Comparison of ENCODE assay signal across 12 mouse cellular contexts in the genomic region with DNA sequence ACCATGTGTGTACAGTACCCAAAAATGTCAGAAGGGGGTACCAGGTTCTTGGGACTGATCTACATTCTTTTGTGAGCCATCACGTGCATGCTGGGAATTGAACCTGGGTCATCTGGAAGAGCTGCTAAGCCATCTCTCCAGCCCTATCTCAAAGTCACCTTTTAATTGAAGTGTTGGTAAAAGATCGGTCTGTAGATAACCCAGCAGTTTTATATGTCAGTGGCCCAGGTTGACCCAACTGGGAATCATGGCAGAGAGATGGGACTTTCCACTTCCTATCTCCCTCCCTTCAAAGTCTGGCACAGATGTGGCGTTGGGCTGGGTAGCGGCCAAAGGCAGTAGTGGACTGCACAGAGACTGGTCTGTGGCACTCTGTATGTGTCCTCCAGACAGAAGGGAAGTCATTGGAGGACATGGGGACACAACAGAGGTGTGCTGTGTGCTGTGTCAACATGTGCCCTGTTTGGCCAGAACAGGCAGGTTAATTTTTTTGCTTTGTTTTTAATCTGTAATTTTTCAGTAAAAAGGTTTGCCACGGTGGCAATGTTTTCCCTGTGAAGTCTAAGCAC. TPM values are rescaled to one million over a fixed set of nuclear protein-coding genes. Genes with fewer than 3 reads are reported as not detected.
DNase-seq lines count a peak whose midpoint lies in the region; ATAC-seq lines count a peak whose summit lies in the region.
"Had no signal": no experiment of that assay in that cellular context is flagged by ENCODE, and none has a peak within 500 bp of the region (broad histone marks: within the 10 kb centered on the region; RNA-seq: fewer than 3 reads in every experiment).

No protein-coding gene starts in this region.

- peak overlapping the region; percentile 54; the same call in 1 of the 2 replicates for H3K27ac ChIP-seq in hindbrain, embryonic 15.5 days (replicated peaks)
- H3K27ac ChIP-seq in hindbrain, embryonic 10.5 days = no peak overlapping the region

- no peaks in the 10 kb centered on the region for H3K36me3 ChIP-seq in hindbrain, embryonic 15.5 days
- H3K36me3 ChIP-seq in hindbrain, embryonic 10.5 days = no peaks in the 10 kb centered on the region
- H3K36me3 ChIP-seq: lung, embryonic 15.5 days; midbrain, embryonic 10.5 days had no signal

- H3K27me3 ChIP-seq in hindbrain, embryonic 15.5 days = no peaks in the 10 kb centered on the region
- H3K27me3 ChIP-seq in hindbrain, embryonic 10.5 days (ENCODE audit: insufficient read depth, poor library complexity, severe bottlenecking) = no peaks in the 10 kb centered on the region
- H3K27me3 ChIP-seq: lung, embryonic 15.5 days had no signal

- WGBS in hindbrain, embryonic 15.5 days = 88% methylated on average over 5 of the region's 5 CpGs
- WGBS in hindbrain, embryonic 10.5 days = 90% methylated on average over 5 of the region's 5 CpGs

- no peaks in the 10 kb centered on the region for H3K9me3 ChIP-seq in hindbrain, embryonic 15.5 days
- H3K9me3 ChIP-seq in hindbrain, embryonic 10.5 days = no peaks in the 10 kb centered on the region
- H3K9me3 ChIP-seq: lung, embryonic 15.5 days; midbrain, embryonic 10.5 days had no signal

- peaks cover 74% of the 10 kb centered on the region for H3K4me1 ChIP-seq in hindbrain, embryonic 15.5 days (replicated peaks)
- peaks cover 76% of the 10 kb centered on the region for H3K4me1 ChIP-seq in hindbrain, embryonic 10.5 days (replicated peaks)

- no peak overlapping the region for H3K9ac ChIP-seq in hindbrain, embryonic 15.5 days
- H3K9ac ChIP-seq: lung, embryonic 15.5 days had no signal

- no peak for ATAC-seq in hindbrain, embryonic 15.5 days (ENCODE audit: low FRiP score, low read depth)
- no peak for ATAC-seq in activated CD4-positive, CD25-positive, alpha-beta regulatory T cell, adult 4 months

- no peak overlapping the region for H3K4me3 ChIP-seq in hindbrain, embryonic 15.5 days
- no peak overlapping the region for H3K4me3 ChIP-seq in hindbrain, embryonic 10.5 days
- H3K4me3 ChIP-seq: lung, embryonic 15.5 days; midbrain, embryonic 10.5 days had no signal

- no peak overlapping the region for H3K4me2 ChIP-seq in hindbrain, embryonic 15.5 days
- H3K4me2 ChIP-seq: lung, embryonic 15.5 days had no signal

- peak; percentile 50 for DNase-seq in adrenal gland, postnatal 10 days
- no peak for DNase-seq in adrenal gland, adult 18-20 months (ENCODE audit: low spot score in 2 of 2)
- DNase-seq in hindbrain, embryonic 10.5 days (ENCODE audit: low spot score) = no peak
- peak; percentile 72 for DNase-seq in brain, adult 2 months (ENCODE audit: low read depth, low spot score)
- DNase-seq in heart, postnatal 36 days = peak; percentile 51 to 60
- no peak for DNase-seq in cerebellum, postnatal 36 days
- DNase-seq: kidney, adult 9 months; layer of hippocampus, postnatal 36 days had no signal

- intact Hi-C loops in heart, postnatal 36 days (cut with DNase I) = loop anchor here (5.0 kb wide), 1 partner anchor 36 kb away; no protein-coding TSS in a partner anchor

RNA-seq across cellular contexts. Expression of a gene that starts 38.5 kb away (rescaled TPM):
- 100 to 1,000 TPM; 247 to 382 TPM for total RNA-seq in adrenal gland, postnatal 10 days (2021)
- 1,000 to 10,000 TPM; 1,132 to 1,460 TPM for total RNA-seq in adrenal gland, adult 18-20 months (2021)
- polyA plus RNA-seq in hindbrain, embryonic 15.5 days (2015; fragmentation: Nextera tagmentation; extraction: Ambion mirVana) = 18.9 and 19.8 TPM in 2 replicates
- 8.0 and 10.1 TPM in 2 replicates for polyA plus RNA-seq in hindbrain, embryonic 10.5 days (2016; fragmentation: Nextera tagmentation; extraction: Ambion mirVana)
- total RNA-seq in heart, postnatal 36 days (2021) = 10 to 100 TPM; 29.7 to 37.5 TPM
- 10 to 100 TPM; 16.9 to 27.7 TPM for polyA plus RNA-seq in activated CD4-positive, CD25-positive, alpha-beta regulatory T cell, adult 4 months (2017; shearing (Covaris generic))

Comparison
In these comparisons a context has a peak if more than half of its experiments do, and no peak if none do; other contexts are left out.
1. DNase-seq: peak in adrenal gland, postnatal 10 days (single experiment), brain, adult 2 months (single experiment) and heart, postnatal 36 days (2 of 2); none in adrenal gland, adult 18-20 months (0 of 2), hindbrain, embryonic 10.5 days (single experiment) and cerebellum, postnatal 36 days (0 of 2).
2. RNA of a gene that starts 38.5 kb away (total RNA-seq): 1,132 to 1,460 TPM in adrenal gland, adult 18-20 months and 247 to 382 TPM in adrenal gland, postnatal 10 days; 29.7 to 37.5 TPM in heart, postnatal 36 days; every median in the first group is over 4 times any median in the second.